Mouse (Mus musculus) spleen, adult 2 months (tissue): ENCODE measurements around the gene Hist2h2be.

Source experiments
- CTCF ChIP-seq: fragments of 200-500 bp; IDR thresholded peaks from 2 replicates; pipeline ENCODE4 v1.5.1; 2011; ENCODE audit warnings: mild to moderate bottlenecking, inconsistent platforms; ENCODE audit not compliant: insufficient read depth, insufficient read length, insufficient replicate concordance; ENCODE audit errors: extremely low read depth
- POLR2A ChIP-seq: fragments of 200-500 bp; IDR thresholded peaks from 2 replicates; pipeline ENCODE4 v1.6.1; 2011; ENCODE audit warnings: low read depth, low read length, inconsistent platforms

- peak; percentile 90 for TF ChIP-seq POLR2A
- TF ChIP-seq CTCF = no peak
These were observed 23.7 kb upstream of the Hist2h2be start for GRCm38 (mm10) chr3:96197129-96197749.
